Mouse (Mus musculus) gastrocnemius, adult 8-10 months (tissue): ENCODE results near the gene Mag. TPM values are rescaled to one million over a fixed set of nuclear protein-coding genes. Genes with fewer than 3 reads are reported as not detected.
"Not testable (repeated sequence)": the region's sequence is repeated elsewhere in the genome, so short reads cannot be mapped to it uniquely, and the experiment has no call there.

ENCODE experiments used
- DNase-seq, 2 experiments: peaks; one replicate each; pipeline ENCODE4 v3.0.0; 2022; ENCODE audit warnings: low spot score in 2 of 2
- total RNA-seq, 4 experiments: library from RNA; stranded (reverse); gene quantifications; 2 replicates each; pipeline ENCODE4 v1.2.4; 2022

The Mag gene
- total RNA-seq, 4 experiments from 2014 or later, result 0.47 to 0.65 (median 0.56) TPM; not detected in 1

DNA sequence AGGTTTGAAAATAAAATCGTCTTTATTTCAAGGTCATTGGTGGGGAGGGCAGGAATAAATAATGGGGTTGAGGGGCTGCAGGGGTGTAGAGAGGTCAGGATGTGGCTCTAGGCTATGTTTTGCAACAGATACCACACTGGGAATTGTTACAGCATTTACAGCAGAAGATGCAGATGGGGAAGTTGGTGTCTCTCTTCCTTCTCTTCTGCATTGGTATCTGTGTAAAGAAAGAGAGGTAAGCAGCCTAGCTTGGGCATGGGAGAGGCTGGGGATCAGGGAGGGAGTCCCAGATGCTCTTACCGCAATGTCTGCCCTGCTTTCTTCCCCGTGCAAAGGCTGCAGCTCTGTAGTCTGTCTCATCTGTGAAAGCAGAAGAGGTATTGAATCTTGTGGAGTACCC, 27.7 kb upstream of the Mag start:
- DNase-seq, result not testable (repeated sequence)

DNA sequence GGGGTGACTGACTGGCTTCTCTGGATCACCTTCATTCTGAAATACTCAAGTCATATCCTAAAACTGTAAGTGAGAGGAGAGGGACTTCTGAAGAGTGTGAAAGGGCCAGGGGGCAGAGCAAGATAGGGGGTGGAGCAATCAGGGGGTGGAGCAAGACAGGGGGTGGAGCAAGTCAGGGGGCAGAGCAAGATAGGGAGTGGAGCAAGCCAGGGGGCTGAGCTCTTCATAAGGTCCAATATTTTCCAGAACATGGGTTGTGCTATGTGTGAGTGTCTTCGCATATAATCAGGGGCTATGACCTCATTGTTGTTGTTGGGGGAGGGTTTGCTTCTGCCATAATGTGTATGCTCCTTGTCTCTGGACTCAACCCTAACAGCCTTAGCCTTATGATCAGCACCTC, 25.4 kb upstream of the Mag start:
- DNase-seq, result not testable (repeated sequence)

DNA sequence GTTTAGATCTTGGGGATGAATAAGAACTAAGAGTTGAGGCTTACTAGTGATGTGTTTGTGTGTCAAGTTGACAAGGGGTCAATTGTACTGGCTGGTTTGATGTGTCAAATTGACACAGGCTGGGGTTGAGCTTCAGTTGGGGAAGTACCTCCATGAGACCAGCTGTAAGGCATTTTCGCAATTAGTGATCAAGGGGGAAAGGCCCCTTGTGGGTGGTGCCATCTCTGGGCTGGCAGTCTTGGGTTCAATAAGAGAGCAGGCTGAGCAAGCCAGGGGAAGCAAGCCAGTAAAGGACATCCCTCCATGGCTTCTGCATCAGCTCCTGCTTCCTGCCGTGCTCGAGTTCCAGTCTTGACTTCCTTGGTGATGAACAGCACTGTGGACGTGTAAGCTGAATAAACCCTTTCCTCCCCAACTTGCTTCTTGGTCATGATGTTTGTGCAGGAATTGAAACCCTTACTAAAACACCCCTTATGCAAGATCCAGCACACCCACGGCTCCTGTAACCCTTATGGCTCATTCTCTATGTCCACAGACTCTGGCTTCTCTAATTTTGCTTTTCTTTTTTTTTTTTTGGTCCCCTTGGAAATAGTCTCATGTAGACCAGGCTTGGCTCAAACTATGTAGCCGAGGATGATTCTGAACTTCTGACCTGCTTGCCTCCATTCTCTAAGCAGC, 20.9 kb upstream of the Mag start:
- DNase-seq, result not testable (repeated sequence)

DNA sequence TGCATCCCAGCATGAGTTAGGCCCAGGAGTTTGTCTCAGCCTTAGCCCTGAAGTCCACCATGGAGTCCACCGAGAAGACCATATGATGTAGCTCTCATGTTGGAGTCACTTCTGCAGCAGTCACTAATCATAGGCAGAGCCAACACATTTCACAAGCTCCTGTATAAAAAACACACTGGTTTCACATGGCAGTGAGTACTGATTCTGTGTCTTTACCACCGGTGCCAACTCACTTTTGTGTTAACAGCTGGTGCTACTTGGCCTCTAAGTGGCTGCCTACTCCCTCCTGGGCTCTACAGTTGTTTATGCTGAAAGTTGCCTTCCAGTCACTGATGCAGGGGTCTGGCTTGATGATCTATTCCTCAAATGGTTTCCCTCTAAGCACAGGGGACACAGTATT, 9.9 kb upstream of the Mag start, which contains the start of gene Hamp2:
Gene Hamp2 (minus strand): TSS at position 101 of the 400 bp plus-strand sequence.
- DNase-seq, result not testable (repeated sequence)

DNA sequence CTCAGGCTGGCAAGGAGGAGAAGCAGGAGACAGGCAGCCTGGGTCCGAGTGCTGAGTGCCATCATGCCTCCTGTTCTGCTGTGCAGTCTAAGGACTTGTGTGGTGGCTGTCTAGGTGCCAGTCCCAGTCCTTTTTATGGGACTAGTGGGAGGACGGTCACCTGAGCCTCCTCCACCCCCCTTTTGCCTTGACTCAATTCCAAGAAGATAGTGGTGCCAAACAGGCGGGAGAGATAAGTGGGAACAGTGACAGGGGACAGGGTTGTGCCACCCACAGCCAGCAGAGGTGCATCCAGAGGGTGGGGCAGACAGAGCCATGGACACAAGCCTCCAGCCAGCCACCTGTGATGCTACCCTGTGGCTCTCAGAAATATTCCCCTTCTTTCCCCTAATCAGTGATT, 9.4 kb upstream of the Mag start:
- no peak for DNase-seq

DNA sequence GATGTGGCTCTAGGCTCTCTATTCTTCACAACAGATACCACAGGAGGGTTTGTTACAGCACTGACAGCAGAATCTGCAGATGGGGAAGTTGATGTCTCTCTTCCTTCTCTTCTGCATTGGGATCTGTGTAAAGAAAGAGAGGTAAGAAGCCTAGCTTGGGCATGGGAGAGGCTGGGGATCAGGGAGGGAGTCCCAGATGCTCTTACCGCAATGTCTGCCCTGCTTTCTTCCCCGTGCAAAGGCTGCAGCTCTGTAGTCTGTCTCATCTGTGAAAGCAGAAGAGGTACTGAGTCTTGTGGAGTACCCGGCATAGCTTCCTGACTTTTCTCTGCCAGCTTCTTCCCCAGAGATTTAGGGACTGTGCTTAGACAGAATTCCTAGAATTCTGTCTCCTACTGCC, 7.8 kb upstream of the Mag start:
- not testable (repeated sequence) for DNase-seq

DNA sequence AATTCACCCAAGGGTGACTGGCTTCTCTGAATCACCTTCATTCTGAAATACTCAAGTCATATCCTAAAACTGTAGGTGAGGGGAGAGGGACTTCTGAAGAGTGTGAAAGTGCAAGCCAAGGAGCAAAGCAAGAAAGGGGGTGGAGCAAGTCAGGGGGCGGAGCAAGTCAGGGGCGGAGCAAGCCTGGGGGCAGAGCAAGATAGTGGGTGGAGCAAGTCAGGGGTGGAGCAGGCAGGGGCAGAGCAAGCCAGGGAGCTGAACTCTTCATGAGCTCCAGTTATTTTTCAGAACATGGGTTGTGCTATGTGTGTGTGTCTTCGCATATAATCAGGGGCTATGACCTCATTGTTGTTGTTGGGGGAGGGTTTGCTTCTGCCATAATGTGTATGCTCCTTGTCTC, 5.5 kb upstream of the Mag start:
- DNase-seq, result no peak

DNA sequence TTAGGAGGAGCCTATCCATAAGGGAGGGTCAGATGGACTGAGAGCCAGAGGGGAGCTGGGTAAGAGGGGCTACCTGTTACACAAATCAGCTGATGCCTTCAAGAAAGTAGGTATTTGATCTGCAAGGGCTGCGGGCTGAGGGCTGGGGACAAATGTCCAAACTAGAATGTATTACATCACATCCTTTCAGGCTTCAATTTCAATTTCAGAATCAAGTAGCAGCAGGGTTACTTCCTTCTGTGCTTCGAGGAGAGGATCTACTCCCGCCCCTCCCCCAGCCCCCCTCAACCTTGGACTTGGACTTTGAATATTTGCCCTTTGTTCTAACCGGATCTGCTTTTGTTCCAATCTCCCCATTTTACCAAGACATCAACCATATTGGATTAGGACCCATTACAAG, 2.5 kb upstream of the Mag start:
- no peak for DNase-seq

DNA sequence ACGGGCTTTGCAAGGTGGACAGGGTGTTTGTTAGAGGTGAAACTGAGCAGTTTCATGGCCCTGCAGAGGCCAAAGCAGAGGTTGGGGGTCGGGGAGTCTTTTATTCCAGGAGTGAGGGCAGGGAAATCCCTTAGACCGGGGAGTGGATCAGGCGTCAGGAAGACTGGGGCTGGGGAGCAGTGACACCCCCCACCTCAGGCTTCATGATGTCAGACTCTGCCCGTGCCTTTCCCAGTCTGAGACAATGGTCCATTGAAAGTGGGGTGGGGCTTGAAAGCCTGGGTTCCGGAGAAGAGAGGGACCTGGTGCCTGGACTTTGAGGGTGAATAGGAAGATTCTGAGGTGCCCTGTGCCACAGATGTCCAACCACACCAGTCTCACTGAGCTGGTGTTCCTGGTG, 2.0 kb upstream of the Mag start:
- DNase-seq, result no peak

DNA sequence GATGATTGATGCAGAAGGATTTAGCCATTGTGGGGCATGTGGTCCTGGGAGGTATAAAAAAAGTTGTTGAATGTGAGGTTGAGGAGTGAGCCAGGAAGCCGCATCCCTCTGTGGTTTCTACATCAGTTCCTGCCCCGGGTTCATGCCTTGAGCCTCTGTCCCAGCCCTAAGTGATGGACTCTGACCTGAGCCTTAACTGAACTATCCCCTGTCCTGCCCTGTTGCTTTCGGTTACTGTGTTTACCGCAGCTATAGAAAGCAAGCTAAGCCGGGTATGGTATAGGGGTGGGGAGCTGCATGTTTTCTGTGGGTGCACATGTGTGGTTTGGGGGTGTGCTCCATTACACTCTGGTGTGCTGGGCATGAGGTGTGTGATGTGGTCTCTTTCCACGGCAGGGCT, 4.9 kb downstream of the Mag start:
- DNase-seq, result no peak

DNA sequence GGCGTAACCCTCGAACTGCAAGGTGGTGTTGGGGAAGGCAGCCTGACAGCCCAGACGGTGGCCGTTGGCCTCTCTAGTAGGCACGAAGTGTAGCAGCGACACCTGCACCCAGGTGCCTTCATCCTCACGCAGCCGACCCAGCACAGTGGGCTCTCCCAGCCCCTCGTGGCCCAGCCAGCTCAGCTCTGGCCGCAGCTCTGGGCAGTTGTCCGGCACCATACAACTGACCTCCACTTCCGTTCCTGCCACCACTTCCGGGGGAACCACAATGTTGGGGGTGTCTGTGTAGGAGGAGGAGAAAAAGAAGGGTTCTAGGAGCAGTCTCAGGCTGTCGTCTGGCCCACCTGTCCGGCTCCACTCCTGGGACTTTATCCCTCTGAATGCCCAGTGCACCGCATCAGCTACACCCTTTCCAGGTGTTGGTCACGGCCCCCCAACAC, 5.7 kb downstream of the Mag start:
- no peak for DNase-seq

DNA sequence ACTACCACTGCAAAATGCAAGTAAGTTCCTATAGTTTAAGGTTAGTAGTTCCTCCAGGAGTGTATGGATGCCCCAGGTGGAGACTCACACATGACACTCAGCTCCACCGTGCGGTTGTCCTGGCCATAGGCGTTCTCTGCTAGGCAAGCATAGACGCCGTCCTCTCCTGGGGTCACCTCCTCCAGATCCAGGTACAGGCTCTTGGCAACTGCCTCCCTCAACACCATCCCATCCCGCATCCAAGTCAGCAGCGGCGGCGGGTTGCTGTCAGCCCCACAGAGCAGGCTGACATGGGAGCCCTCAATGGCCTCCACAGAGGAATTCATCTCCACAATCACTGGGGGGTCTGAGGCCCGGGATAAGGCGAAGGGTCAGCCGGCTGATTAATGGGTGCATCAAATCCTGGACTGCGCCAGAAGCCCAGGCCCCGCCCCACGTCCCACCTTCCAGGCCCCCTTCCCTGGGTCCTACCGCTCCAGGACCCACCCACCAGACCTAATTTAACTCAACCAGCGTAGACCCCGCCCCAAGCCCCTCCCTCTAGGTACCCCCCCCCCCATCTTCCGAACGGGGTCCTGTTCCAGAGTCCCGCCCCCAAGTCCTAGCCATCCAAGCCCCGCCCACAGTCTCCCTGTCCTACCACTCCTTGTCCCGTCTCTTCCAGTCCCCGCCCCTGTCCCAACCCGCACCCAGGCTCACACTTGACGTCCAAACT, 6.2 kb downstream of the Mag start:
- DNase-seq, result no peak

DNA sequence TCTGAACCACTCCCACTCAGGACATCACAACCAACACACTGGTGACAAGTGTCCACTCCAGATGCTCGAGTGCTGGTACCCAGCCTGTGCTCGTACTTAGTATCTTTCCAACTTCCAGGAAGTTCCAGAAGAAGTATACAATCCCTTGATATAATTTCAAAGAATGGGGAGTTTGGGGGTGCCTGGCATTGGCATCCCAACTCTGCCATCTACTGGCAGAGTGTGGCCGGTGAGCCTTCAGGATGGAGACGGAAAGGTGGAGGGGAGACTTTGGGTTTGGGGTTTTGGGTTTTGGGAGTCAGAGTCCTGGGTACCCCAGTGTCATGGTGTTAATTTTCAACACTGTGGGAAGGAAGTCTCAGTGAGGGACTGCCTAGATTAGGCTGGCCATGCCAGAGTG, 10.6 kb downstream of the Mag start:
- no peak for DNase-seq

DNA sequence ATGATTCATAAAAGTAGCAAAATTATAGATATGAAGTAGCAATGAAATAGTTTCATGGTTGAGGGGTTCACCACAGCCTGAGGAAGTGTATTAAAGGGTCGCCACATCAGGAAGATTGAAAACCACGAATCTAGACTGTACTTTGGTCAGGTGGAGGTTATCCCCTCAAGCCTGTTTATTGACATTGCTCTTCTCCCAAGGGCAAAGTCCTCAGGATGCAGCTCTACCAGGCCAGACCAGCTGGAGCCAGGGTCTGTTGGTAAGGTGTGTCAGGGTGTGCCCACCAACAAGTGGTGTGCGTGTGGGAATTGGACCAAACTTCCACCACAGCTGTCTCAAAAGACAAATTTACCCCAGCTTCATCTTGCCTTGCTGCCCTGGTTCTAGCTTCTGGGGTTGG, 19.5 kb downstream of the Mag start:
- no peak for DNase-seq

DNA sequence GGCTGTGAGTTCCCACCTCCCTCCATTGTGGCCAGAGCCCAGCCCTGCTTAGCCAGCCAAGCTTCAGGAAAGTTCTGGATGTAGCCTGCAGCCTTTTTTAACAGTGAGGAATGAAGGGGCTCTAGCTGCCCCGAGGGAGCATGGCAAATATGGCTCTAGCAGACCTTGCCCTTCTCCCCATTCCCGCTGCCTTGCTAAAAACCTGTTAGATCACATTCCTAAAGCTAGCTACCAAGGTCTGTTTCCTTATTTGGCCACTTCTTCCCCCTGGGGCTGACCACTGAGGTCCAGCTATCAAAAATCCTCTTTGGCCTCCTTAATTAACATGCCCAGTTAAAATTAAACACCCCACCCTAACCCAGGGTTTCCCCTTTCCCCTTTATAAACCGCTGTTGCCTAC, 22.2 kb downstream of the Mag start:
- no peak for DNase-seq

DNA sequence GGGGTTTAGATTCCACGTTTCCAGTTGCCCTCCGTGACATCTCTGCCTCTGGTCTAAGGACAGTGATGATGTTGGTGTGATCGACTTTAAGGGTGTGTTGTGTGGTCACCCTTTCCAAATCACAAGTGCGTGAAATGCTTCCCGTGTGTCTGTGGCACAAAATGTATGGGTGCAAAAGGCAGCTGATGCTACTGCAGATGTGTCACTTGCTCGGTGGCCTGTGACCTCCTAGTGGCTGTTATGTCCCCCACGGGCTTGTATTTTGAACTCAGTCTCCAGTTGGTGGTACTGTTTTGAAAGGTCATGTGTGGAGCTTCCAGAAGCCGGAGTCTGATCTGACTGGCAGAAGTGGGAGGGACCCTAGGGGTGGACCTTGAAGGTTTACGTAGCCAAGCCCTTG, 22.9 kb downstream of the Mag start:
- no peak for DNase-seq

DNA sequence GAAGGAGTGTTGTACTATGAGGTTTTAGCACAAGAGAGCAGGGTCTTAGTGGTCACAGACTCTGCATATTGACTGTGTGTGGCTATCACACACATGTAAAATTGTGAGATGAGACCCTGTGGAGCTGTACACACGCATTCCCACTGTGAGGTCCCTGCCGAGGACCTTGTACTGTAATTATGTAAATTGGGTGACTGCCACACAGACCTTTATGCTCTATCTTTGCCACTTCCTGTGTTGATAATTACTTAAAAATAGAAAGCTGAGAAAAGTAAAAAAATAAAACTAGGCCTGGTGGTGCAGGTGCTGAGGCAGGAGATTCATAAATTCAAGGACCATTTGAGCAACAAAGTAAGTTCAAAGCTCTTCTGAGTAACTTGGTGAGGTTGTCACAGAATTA, 24.0 kb downstream of the Mag start:
- DNase-seq, result no peak

DNA sequence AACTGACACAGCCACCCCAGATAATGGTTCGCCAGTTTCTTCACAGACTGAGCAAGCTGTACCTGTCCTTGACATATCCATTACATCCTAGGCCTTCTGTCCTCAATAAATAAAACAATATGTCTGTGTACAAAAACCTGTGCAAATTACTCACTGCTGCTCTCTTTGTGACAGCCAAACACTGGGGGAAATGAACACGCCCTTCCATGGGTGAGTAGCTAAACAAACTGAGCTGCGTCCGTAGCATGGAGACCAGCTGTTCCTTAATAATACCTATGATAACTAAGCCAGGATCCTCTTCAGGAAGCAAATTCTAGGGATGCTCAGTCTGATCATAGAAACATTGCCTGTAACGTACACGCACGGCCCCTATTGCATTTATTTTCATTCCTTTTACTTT, 25.9 kb downstream of the Mag start:
- DNase-seq, result no peak

DNA sequence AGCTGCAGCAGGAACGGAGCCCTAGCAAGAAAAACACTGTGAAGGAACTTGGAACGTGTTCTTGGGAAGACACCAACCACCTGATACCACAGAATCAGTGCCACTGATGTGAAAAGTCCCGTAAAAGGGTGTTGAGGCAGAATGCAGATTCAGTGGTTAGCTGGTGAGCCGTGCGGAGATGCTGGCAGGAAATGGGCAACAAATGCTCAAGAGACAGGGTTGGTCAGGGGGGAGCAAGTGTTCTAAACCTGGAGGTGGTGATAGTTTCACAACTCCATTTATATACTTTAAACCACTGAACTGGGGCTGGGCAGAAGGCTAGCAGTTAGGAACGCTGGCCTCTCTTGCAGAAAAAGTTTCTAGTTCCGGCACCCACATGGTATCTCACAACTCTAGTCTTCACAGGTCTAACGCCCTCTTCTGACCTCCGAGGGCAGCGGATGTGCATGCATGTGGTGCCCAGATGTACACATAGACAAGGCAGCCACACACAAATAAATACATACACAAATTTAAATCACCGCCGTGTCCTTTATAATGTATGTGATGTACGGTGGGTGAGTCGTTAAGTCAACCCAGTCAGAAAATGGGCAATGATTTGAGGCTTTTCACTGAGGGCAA, 27.0 kb downstream of the Mag start:
- DNase-seq, result no peak

DNA sequence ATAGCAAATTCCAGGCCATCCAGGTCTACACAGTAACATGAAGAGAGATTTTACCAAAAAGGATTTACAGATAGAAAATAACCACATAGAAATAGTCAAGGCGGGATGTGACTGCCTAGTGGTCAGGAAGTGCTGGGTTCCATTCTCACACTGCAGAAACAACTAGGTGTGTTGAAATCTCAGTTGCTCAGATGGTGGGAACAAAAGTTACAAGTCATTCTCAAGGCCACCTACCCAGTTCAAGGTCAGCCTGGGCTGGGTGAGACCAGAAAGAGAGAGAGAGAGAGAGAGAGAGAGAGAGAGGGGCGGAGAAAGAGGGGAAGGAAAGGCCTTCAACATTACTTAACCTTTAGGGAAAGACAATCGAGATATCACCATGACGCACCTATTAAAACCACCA, 27.8 kb downstream of the Mag start:
- DNase-seq, result no peak

DNA sequence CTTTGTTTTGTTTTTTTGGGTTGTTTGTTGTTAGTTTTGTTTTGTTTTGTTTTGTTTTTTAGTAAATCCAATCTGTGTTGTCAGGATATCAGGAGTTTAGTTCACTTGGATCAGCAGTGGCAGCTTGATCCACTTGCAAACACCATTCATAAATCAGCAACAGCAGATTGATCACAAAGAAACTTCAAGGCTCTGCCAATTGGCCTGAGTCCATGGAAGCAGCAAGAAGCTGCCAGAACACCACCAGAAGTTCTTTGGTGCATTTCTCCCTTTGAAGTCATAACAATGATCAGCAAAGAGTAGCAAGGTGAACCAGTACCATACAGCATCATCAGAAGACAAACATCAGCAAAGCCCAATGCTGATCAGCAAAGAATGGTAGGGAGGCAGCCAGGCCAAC, 30.6 kb downstream of the Mag start:
- no peak for DNase-seq

DNA sequence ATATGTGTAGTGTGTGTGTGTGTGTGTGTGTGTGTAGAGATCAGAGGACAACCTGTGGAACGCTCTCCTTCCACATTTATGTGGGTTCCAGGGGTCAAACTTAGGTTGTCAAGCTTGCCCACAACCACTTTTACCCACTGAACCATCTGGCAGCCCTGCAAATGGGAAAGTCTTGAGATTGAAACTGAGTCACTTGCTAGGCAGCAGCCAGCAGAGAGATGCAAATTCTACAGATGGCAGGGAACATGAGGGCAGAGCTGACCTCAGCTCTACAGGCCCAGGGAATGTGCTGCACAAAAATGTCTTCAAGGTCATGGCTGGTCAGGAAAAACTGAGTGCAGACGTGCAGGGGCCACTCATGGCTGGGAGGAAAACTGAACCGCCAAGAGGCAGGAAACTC, 33.3 kb downstream of the Mag start:
- DNase-seq, result no peak

DNA sequence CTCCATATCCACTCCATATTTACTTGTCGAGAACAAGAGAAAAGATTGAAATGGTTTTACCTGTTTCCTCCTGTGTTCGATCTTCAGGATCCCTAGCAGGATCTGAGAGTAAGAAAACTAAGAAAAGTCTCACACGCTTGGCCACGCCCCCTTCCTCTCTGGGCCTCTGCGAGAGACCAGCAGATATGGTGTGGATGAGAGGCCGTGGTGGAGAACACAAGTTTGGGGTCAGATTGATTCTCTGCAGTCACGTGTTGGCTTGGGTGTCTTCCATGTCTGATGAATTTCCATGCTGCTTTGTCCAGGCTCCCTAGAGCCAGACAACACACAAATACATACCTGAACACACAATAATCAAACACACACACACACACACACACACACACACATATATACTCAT, 34.5 kb downstream of the Mag start, which contains the start of gene Cd22:
Gene Cd22 (minus strand): TSS at position 167 of the 400 bp plus-strand sequence.
- no peak for DNase-seq
